Mouse (Mus musculus): ENCODE data around the gene Tmem150c.

- TF ChIP-seq CTCF (IDR thresholded peaks at IDR 0.05; ENCODE audit: low read depth, low read length) (no peak), GATA1 (IDR thresholded peaks at IDR 0.05; ENCODE audit: borderline replicate concordance, low read length) (no peak)
Observed at GRCm38 (mm10) chr5:100162857-100163256, 3.2 kb upstream of the Tmem150c start.

Measured in G1E (cell line).